Mouse (Mus musculus) forebrain, embryonic 11.5 days (tissue): ENCODE measurements around the gene Entpd3. TPM values are rescaled to one million over a fixed set of nuclear protein-coding genes. Genes with fewer than 3 reads are reported as not detected.

Source experiments
- ATAC-seq: fragments of 200-750 bp; cut with Nextera tagmentation; replicated peaks from 2 replicates; pipeline ENCODE4 v1.8.0; 2017; ENCODE audit warnings: moderate TSS enrichment; ENCODE audit not compliant: low FRiP score
- DNase-seq: peaks from one replicate; pipeline ENCODE4 v3.0.0-alpha.2; 2017; ENCODE audit warnings: low spot score
- H3K27ac ChIP-seq: fragments of 300-500 bp; sonication (generic); 2 replicates; pipeline ENCODE4 v1.5.1; 2014; ENCODE audit warnings: low read depth, low read length
- H3K27me3 ChIP-seq: fragments of 300-500 bp; sonication (generic); 2 replicates; pipeline ENCODE4 v1.6.1; 2014; ENCODE audit warnings: mild to moderate bottlenecking, low read length, mixed read lengths; ENCODE audit not compliant: control insufficient read depth, insufficient read depth
- H3K36me3 ChIP-seq: fragments of 300-500 bp; sonication (generic); 2 replicates; pipeline ENCODE4 v1.6.1; 2014; ENCODE audit warnings: mild to moderate bottlenecking, low read length, moderate library complexity, mixed read lengths; ENCODE audit not compliant: control insufficient read depth, insufficient read depth
- H3K4me1 ChIP-seq: fragments of 300-500 bp; sonication (generic); replicated peaks from 2 replicates; pipeline ENCODE4 v1.6.1; 2014; ENCODE audit warnings: low read length, mixed read lengths; ENCODE audit not compliant: control insufficient read depth, insufficient read depth
- H3K4me2 ChIP-seq: fragments of 300-500 bp; sonication (generic); 2 replicates; pipeline ENCODE4 v1.6.1; 2014; ENCODE audit warnings: low read depth, mild to moderate bottlenecking, low read length, moderate library complexity, mixed read lengths; ENCODE audit not compliant: severe bottlenecking
- H3K4me3 ChIP-seq: fragments of 300-500 bp; sonication (generic); 2 replicates; pipeline ENCODE4 v1.5.1; 2014; ENCODE audit warnings: low read depth, low read length
- H3K9ac ChIP-seq: fragments of 300-500 bp; sonication (generic); 2 replicates; pipeline ENCODE4 v1.6.1; 2014; ENCODE audit warnings: low read length
- H3K9me3 ChIP-seq: fragments of 300-500 bp; sonication (generic); 2 replicates; pipeline ENCODE4 v1.6.1; 2016; ENCODE audit warnings: low read length, mixed read lengths; ENCODE audit not compliant: control insufficient read depth
- WGBS: fragments of 180-500 bp; shearing (Covaris S2); extraction: QIAGEN DNeasy Blood & Tissue Kit; methylation state at CpG from one replicate; pipeline ENCODE4 v1.1.7; 2014; 5-methylcytosine and 5-hydroxymethylcytosine counted together
- polyA plus RNA-seq: library from polyadenylated mRNA; unstranded; fragments of >200 nt; fragmentation: Nextera tagmentation; extraction: Ambion mirVana; gene quantifications from 2 replicates; pipeline ENCODE4 v1.2.1, GENCODE M21; 2014

Gene Entpd3
- polyA plus RNA-seq, result 0.32 TPM in 1 of 2 replicates, not detected in the other

DNA sequence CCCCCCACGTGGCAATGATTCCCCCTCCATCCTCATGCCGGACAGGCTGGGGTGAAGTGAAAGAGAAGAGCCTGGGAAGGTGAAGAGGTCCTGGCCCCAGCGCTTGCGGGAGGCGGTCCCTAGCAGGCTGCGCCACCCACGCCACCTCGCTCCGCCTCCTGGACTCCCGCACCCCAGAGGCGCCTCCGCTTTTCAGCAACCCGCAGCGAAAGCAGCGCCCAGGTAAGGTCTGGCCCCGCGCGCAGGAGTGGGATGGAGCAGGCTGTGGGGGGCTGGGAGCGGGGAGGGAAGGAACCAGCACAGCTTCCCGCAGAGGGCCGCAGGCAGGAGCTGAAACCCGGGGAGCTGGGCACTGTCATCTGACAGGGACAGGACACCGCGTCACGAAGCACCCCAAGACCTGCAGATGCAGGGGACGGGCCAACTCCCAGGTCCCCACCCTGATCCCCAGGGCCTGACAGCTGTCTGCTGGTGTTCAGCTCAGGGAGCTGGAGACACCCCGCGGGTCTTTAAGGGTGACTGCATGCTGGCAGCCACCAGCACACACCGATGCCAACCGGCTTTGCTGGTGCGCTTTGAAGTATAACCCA lies at the start of gene Entpd3:
Entpd3 (plus strand) TSS at position 157 of the 590 bp plus-strand sequence.
- Histone ChIP-seq H3K4me1 (peaks cover 6% of the 10 kb centered on the region), H3K27me3 (peaks cover 12% of the 10 kb centered on the region), H3K9me3 (no peaks in the 10 kb centered on the region), H3K9ac (peak within 1 kb of the TSS; percentile 43), H3K4me3 (peak within 1 kb of the TSS; percentile 32), H3K36me3 (no peaks in the 10 kb centered on the region), H3K4me2 (peak within 1 kb of the TSS; percentile 78), H3K27ac (no peak within 1 kb of the TSS)
- no peak for ATAC-seq
- DNase-seq, result peak; percentile 59
- WGBS, result 1% methylated on average over 31 of the region's 31 CpGs

GRCm38 (mm10) chr9:120491509-120491908 lies 48.1 kb upstream of the Entpd3 start:
- H3K36me3 ChIP-seq, result peaks cover 13% of the 10 kb centered on the region
- no peaks in the 10 kb centered on the region for H3K27me3 ChIP-seq
- ATAC-seq (no peak), DNase-seq (no peak)
- H3K9ac ChIP-seq, result peak overlapping the region; percentile 100
- WGBS, result 78% methylated on average over 3 of the region's 3 CpGs
- H3K4me1 ChIP-seq, result peaks cover 7% of the 10 kb centered on the region
- H3K4me2 ChIP-seq, result peak overlapping the region; percentile 93
- no peaks in the 10 kb centered on the region for H3K9me3 ChIP-seq
- H3K27ac ChIP-seq, result no peak overlapping the region
- H3K4me3 ChIP-seq, result peak overlapping the region; percentile 100

DNA sequence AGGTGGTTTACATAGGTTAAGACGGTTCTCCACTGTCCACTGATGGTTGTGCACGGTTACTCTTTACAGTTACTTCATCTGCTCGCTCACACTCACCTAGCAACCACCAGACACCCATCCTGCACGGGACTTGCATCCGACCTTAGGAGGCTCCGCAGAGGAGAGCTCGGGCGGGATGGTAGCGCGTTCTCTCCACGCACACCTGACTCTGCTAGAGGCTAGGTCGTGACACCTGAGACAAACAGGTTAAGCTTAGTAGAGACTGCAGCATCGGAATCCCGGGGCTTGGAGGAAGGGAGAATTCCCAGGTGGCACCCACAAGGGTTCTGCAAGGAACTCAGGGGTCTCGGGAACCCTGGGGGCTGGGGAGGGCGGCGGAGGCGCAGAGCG lies 47.6 kb upstream of the Entpd3 start, which contains the start of gene Eif1b:
Eif1b (plus strand) TSS at position 223 of the 390 bp plus-strand sequence.
- no peaks in the 10 kb centered on the region for H3K9me3 ChIP-seq
- peak within 1 kb of the TSS; percentile 100 for H3K4me3 ChIP-seq
- peak within 1 kb of the TSS; percentile 93 for H3K4me2 ChIP-seq
- H3K27me3 ChIP-seq, result no peaks in the 10 kb centered on the region
- H3K36me3 ChIP-seq, result peaks cover 13% of the 10 kb centered on the region
- ATAC-seq (peak; percentile 47), DNase-seq (no peak)
- H3K9ac ChIP-seq, result peak within 1 kb of the TSS; percentile 100
- WGBS, result 3% methylated on average over 17 of the region's 19 CpGs
- peak within 1 kb of the TSS; percentile 87 for H3K27ac ChIP-seq
- peaks cover 7% of the 10 kb centered on the region for H3K4me1 ChIP-seq

DNA sequence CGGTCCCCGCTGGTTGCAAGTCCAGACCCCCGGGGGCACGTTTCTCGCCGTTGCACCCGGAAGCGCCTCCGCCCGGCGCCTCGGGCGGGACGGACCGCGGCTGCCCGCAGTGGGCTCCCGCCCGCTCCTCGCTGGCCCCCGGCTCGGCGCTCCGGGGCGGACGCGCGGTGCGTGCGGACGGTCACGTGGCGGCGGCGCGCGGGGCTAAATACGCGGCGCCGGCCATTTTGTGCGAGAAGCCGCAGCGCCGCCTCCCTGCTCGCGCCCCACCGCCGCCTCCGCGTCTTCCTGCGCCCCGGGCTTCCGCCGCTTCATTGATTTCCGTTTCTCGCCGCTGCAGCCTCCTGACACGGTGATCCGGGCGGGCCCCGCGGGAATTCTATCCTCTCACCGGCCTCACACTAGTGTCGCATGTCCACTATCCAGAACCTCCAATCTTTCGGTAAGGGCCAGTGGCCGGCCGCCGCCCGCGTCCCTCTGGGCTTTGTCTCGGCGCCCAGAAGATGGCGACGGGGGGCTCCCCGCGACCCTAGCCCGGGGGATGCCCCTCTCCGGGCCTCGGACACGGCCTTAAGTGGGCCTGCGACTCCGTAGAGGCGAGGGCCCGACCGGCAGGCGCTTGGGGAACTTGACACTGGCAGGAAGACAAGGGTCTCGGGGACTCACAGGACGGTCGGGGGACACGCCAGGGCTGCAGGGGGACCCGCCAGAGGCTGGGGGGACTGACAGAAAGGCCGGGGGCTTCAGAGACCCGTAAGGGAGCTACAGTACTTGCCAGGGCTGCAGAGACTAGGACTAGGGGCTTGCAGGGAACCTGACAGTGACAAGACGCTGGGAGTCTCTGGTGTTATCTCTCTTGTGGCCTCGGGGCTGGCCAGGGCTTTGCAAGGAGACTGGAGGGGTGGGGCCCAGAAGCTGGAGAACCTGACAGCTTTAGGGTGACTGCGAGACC lies 46.9 kb upstream of the Entpd3 start:
- peak overlapping the region; percentile 87 for H3K27ac ChIP-seq
- DNase-seq, result peak; percentile 90
- H3K4me3 ChIP-seq, result peak overlapping the region; percentile 100
- ATAC-seq, result peak; percentile 83
- H3K4me1 ChIP-seq, result peaks cover 7% of the 10 kb centered on the region
- H3K9me3 ChIP-seq, result no peaks in the 10 kb centered on the region
- peak overlapping the region; percentile 93 for H3K4me2 ChIP-seq
- under 1% methylated on average over 86 of the region's 97 CpGs for WGBS
- no peaks in the 10 kb centered on the region for H3K27me3 ChIP-seq
- H3K9ac ChIP-seq, result peak overlapping the region; percentile 100
- H3K36me3 ChIP-seq, result peaks cover 13% of the 10 kb centered on the region

DNA sequence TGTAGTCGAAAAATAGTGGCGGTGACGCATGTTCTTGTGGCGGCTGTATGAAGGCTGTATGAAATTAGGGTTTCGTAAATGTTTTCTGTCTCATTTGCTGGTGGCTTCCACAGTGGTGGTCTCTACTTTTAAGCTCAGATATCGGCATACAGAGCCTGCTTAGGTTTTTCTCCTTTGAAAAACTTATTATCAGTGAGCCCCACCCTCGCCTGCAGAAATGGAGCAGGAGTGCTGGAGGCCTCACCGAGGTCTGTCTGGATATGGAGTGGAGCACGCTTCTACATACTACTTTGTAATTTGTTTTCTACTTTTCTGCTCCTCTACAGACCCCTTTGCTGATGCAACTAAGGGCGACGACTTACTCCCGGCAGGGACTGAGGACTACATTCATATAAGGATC lies 45.8 kb upstream of the Entpd3 start:
- Histone ChIP-seq H3K4me1 (peaks cover 7% of the 10 kb centered on the region), H3K4me3 (peak overlapping the region; percentile 100), H3K4me2 (peak overlapping the region; percentile 93), H3K36me3 (peaks cover 13% of the 10 kb centered on the region), H3K27ac (peak overlapping the region; percentile 31; the same call in 1 of the 2 replicates), H3K9ac (peak overlapping the region; percentile 100), H3K27me3 (no peaks in the 10 kb centered on the region), H3K9me3 (no peaks in the 10 kb centered on the region)
- DNase-seq (no peak), ATAC-seq (no peak)
- 79% methylated on average over 12 of the region's 12 CpGs for WGBS

GRCm38 (mm10) chr9:120496691-120497090 lies 42.9 kb upstream of the Entpd3 start:
- WGBS, result 13% methylated on average over 3 of the region's 3 CpGs
- Histone ChIP-seq H3K27ac (no peak overlapping the region), H3K36me3 (peaks cover 13% of the 10 kb centered on the region), H3K4me3 (no peak overlapping the region), H3K9me3 (no peaks in the 10 kb centered on the region), H3K9ac (no peak overlapping the region), H3K27me3 (no peaks in the 10 kb centered on the region), H3K4me1 (peaks cover 7% of the 10 kb centered on the region), H3K4me2 (no peak overlapping the region)
- DNase-seq (peak; percentile 77), ATAC-seq (peak; percentile 22)

- ATAC-seq (no peak), DNase-seq (no peak)
- H3K4me1 ChIP-seq, result peaks cover 7% of the 10 kb centered on the region
- no peak overlapping the region for H3K4me2 ChIP-seq
- H3K4me3 ChIP-seq, result no peak overlapping the region
- no peaks in the 10 kb centered on the region for H3K27me3 ChIP-seq
- H3K27ac ChIP-seq, result no peak overlapping the region
- H3K9me3 ChIP-seq, result no peaks in the 10 kb centered on the region
- no peak overlapping the region for H3K9ac ChIP-seq
- peaks cover 13% of the 10 kb centered on the region for H3K36me3 ChIP-seq
- WGBS, result 86% methylated on average over 5 of the region's 5 CpGs
Measured at GRCm38 (mm10) chr9:120497983-120498382, 41.6 kb upstream of the Entpd3 start.

GRCm38 (mm10) chr9:120501191-120501902 lies 38.3 kb upstream of the Entpd3 start:
- DNase-seq (peak; percentile 58), ATAC-seq (peak; percentile 35; the same call in 1 of the 2 replicates)
- H3K36me3 ChIP-seq, result no peaks in the 10 kb centered on the region
- H3K9ac ChIP-seq, result no peak overlapping the region
- no peaks in the 10 kb centered on the region for H3K4me1 ChIP-seq
- H3K4me2 ChIP-seq, result no peak overlapping the region
- no peaks in the 10 kb centered on the region for H3K27me3 ChIP-seq
- H3K9me3 ChIP-seq, result no peaks in the 10 kb centered on the region
- 42% methylated on average over 10 of the region's 10 CpGs for WGBS
- H3K4me3 ChIP-seq, result no peak overlapping the region
- H3K27ac ChIP-seq, result no peak overlapping the region
